Mouse (Mus musculus) skeletal muscle tissue, adult 2 months (tissue): ENCODE data around the gene Snx9.
A peak's percentile ranks its signal among the peaks of the same experiment; 100 is the strongest.

ENCODE experiments used
- DNase-seq: peaks from one replicate; pipeline ENCODE4 v3.0.0-alpha.2; 2012; ENCODE audit warnings: low read depth, low spot score

Gene Snx9

DNA sequence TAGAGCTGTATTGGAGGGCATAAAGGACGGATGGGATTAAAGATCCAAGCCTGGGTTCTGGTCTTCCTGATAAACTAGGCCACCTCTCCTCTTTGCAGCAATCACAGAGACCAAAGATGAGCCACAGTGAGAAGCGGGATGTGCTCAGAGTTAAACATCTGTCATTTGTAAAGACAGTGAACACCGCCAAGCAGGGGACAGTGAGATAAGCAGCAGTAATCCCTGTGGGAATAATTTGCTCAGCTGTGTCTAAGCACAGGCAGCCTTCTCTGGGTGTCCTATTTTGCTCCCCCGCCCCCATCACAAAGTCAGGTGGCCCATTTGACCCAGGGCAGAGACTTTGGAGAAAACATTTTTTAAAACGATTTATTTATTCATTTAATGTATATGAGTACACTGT, 125.6 kb downstream of the Snx9 start:
- DNase-seq = no peak

- DNase-seq = no peak
These were observed 127.4 kb downstream of the Snx9 start for GRCm38 (mm10) chr17:5968562-5968961.

GRCm38 (mm10) chr17:5969246-5969645, 128.1 kb downstream of the Snx9 start:
- no peak for DNase-seq

GRCm38 (mm10) chr17:5970298-5970821, 129.2 kb downstream of the Snx9 start:
- no peak for DNase-seq

DNA sequence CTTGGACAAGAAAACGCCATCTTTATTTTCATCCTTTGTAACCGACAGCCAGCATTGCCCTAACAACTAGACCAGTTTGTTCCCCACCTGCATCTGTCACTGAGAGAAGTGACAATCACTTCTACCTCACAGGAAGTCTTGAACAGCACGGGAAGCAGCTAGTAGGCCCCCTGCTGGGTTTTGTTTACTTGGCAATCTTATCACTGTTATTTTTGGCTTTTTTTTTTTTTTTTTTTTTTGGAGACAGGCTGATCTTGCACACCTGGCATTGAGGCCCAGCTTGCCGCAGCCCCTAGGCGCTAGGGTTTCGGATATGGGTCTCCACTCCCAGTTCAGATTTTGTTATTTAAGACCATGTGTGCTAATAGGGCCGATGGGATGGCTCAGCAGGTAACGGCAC, 132.4 kb downstream of the Snx9 start:
- no peak for DNase-seq

GRCm38 (mm10) chr17:5975099-5975977, 134.2 kb downstream of the Snx9 start:
- DNase-seq = no peak

GRCm38 (mm10) chr17:5976221-5977055, 135.3 kb downstream of the Snx9 start:
- no peak for DNase-seq

- peak; percentile 60 for DNase-seq
These were observed 136.2 kb downstream of the Snx9 start for GRCm38 (mm10) chr17:5977056-5977920.

GRCm38 (mm10) chr17:5977921-5978504, 136.9 kb downstream of the Snx9 start:
- no peak for DNase-seq

GRCm38 (mm10) chr17:5978505-5979077, 137.5 kb downstream of the Snx9 start:
- no peak for DNase-seq

DNA sequence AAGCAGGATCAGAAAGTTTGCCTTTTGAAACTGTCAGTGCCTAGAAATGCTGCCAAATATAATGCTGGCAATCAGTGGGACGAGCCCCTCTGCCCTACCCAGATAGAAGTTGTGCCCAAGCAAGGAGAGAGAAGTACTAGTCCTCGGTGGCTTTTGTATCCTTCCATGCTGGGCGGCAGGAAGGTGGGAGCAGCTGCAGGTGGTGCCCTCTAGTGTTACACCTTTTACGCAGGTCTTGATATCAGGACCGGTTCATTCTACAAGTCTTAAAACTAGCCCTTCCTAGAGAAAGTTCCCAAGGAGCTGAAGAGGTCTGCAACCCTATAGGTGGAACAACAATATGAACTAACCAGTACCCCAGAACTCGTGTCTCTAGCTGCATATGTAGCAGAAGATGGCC, 139.7 kb downstream of the Snx9 start:
- DNase-seq = no peak
